Mouse (Mus musculus) bone marrow, adult 2 months (tissue): Measurements from ENCODE around the gene Pald1.

Experiments used
- CTCF ChIP-seq: fragments of 200-500 bp; IDR thresholded peaks from 2 replicates; pipeline ENCODE4 v1.5.1; 2011; ENCODE audit warnings: low read length, control low read depth; ENCODE audit not compliant: control insufficient read depth, insufficient read depth
- POLR2A ChIP-seq: fragments of 200-500 bp; IDR thresholded peaks from 2 replicates; pipeline ENCODE4 v1.6.1; 2011; ENCODE audit warnings: low read depth, mild to moderate bottlenecking, control low read depth, low read length, borderline replicate concordance; ENCODE audit not compliant: control insufficient read depth

GRCm38 (mm10) chr10:61405958-61406357 lies 22.6 kb upstream of the Pald1 start:
- TF ChIP-seq POLR2A (no peak), CTCF (no peak)
